Mouse (Mus musculus) midbrain, embryonic 16.5 days (tissue): ENCODE results near the gene Etnk2. TPM values are rescaled to one million over a fixed set of nuclear protein-coding genes. Genes with fewer than 3 reads are reported as not detected.
A peak's percentile ranks its signal among the peaks of the same experiment; 100 is the strongest.

Source experiments
- ATAC-seq: fragments of 200-750 bp; cut with Nextera tagmentation; 2 replicates; pipeline ENCODE4 v1.8.0; 2017; ENCODE audit warnings: moderate TSS enrichment
- H3K27ac ChIP-seq: fragments of 300-500 bp; sonication (generic); 2 replicates; pipeline ENCODE4 v1.5.1; 2014; ENCODE audit warnings: mild to moderate bottlenecking, low read length, mixed read lengths
- H3K27me3 ChIP-seq: fragments of 300-500 bp; sonication (generic); 2 replicates; pipeline ENCODE4 v1.6.1; 2014; ENCODE audit warnings: low read depth, low read length, mixed read lengths; ENCODE audit not compliant: control insufficient read depth, insufficient read depth
- H3K36me3 ChIP-seq: fragments of 300-500 bp; sonication (generic); 2 replicates; pipeline ENCODE4 v1.6.1; 2014; ENCODE audit warnings: mild to moderate bottlenecking, low read length, moderate library complexity, mixed read lengths; ENCODE audit not compliant: control insufficient read depth, insufficient read depth
- H3K4me1 ChIP-seq: fragments of 300-500 bp; sonication (generic); 2 replicates; pipeline ENCODE4 v1.6.1; 2014; ENCODE audit warnings: mild to moderate bottlenecking, low read length, mixed read lengths; ENCODE audit not compliant: control insufficient read depth, insufficient read depth
- H3K4me2 ChIP-seq: fragments of 300-500 bp; sonication (generic); 2 replicates; pipeline ENCODE4 v1.6.1; 2014; ENCODE audit warnings: mild to moderate bottlenecking, low read length, mixed read lengths
- H3K4me3 ChIP-seq: fragments of 300-500 bp; sonication (generic); 2 replicates; pipeline ENCODE4 v1.5.1; 2014; ENCODE audit warnings: low read depth, mild to moderate bottlenecking, low read length, moderate library complexity, mixed read lengths
- H3K9ac ChIP-seq: fragments of 300-500 bp; sonication (generic); 2 replicates; pipeline ENCODE4 v1.6.1; 2014; ENCODE audit warnings: low read depth, low read length, mixed read lengths
- H3K9me3 ChIP-seq: fragments of 300-500 bp; sonication (generic); replicated peaks from 2 replicates; pipeline ENCODE4 v1.6.1; 2014; ENCODE audit warnings: mild to moderate bottlenecking, low read length, mixed read lengths; ENCODE audit not compliant: control insufficient read depth, poor library complexity, severe bottlenecking
- WGBS: fragments of 180-500 bp; shearing (Covaris S2); extraction: QIAGEN DNeasy Blood & Tissue Kit; methylation state at CpG from one replicate; pipeline ENCODE4 v1.1.7; 2014; 5-methylcytosine and 5-hydroxymethylcytosine counted together
- polyA plus RNA-seq: library from polyadenylated mRNA; unstranded; fragments of >200 nt; fragmentation: Nextera tagmentation; extraction: Ambion mirVana; gene quantifications from 2 replicates; pipeline ENCODE4 v1.2.1, GENCODE M21; 2015

Gene Etnk2
- polyA plus RNA-seq, 1 experiment from 2014 or later: 26.5 TPM

DNA sequence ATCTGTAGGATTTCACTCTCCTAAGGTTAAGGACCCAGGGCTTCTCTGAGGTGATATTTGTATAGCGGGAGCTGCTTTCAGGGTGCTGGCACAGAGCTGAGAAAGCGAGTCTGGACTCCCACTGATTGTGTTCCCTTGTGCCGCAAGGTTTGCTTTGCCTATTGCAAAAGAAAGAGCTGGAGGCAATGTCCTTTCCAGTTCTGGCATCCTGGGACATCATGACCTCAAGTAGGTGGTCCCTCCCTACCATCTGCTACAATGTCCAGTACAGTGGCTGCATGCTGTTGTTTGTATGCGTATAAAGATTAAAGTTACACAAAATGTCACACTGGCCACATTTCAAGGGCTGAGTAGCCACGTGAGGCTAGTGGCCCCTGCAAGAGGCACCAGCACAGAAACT, 1.3 kb upstream of the Etnk2 start:
- Histone ChIP-seq H3K9me3 (no peaks in the 10 kb centered on the region), H3K27ac (no peak overlapping the region), H3K4me3 (no peak overlapping the region), H3K4me1 (peaks cover 5% of the 10 kb centered on the region; the same call in 1 of the 2 replicates), H3K27me3 (no peaks in the 10 kb centered on the region; the same call in 1 of the 2 replicates), H3K4me2 (no peak overlapping the region), H3K36me3 (no peaks in the 10 kb centered on the region), H3K9ac (no peak overlapping the region)
- WGBS: 90% methylated on average over 5 of the region's 5 CpGs
- ATAC-seq: no peak

DNA sequence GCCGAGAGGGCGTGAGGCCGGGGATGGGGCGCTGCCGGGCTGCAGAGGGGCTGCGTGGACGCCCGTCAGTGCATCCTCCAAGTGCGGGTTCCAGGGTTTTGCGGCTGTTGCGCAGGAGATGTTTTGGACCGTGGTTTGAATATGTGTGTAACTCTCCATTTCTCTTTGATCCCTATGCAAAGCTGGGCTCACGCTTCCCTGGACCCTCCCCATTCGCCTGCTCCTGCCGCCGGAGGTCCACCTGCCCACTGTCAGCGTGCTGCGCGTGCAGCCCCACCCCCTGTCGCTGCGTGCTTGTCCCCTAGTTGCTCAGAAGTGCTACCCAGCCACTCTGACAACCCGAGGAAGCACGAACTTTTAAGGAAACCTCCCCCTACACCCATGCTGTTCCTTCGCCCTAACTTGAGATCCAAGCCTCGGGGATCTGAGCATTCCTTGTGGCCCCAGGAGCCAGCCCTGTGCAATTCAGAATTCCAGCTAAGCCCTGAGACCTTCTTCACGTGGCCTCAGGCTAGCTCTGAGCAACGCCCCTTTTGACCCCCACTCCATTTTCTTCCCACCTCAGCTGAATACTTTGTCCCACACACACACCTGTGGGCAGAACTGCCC, 754 bp downstream of the Etnk2 start:
- Histone ChIP-seq H3K27ac (peak overlapping the region; percentile 50), H3K9ac (peak overlapping the region; percentile 80), H3K4me3 (peak overlapping the region; percentile 59), H3K36me3 (no peaks in the 10 kb centered on the region), H3K9me3 (no peaks in the 10 kb centered on the region), H3K4me2 (peak overlapping the region; percentile 68), H3K27me3 (no peaks in the 10 kb centered on the region; the same call in 1 of the 2 replicates), H3K4me1 (peaks cover 7% of the 10 kb centered on the region; the same call in 1 of the 2 replicates)
- peak; percentile 52 for ATAC-seq
- under 1% methylated on average over 27 of the region's 27 CpGs for WGBS

DNA sequence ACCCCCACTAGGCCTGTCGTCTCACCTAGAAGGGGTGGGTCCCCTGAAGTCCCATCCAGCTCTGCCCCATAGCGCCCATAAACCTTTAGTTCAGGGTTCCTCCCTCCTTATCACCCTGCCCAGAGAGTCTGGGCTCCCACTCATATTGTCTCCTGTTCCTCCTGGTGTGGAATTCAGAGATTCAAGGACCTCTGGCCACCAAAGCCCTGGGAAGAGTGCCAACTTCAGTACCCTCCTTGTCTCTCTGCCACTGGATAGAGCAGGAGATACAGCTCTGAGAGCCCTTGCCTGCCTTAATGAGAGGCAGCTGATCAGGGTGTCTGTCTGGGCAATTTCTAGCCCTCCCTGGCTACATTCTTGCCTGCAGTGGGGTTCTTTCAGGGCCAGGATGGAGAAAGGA, 1.5 kb downstream of the Etnk2 start:
- no peak overlapping the region; the same call in 1 of the 2 replicates for H3K4me2 ChIP-seq
- no peak overlapping the region for H3K9ac ChIP-seq
- no peaks in the 10 kb centered on the region for H3K9me3 ChIP-seq
- H3K27me3 ChIP-seq: no peaks in the 10 kb centered on the region; the same call in 1 of the 2 replicates
- H3K4me3 ChIP-seq: no peak overlapping the region
- H3K4me1 ChIP-seq: peaks cover 7% of the 10 kb centered on the region; the same call in 1 of the 2 replicates
- no peaks in the 10 kb centered on the region for H3K36me3 ChIP-seq
- ATAC-seq: no peak
- H3K27ac ChIP-seq: no peak overlapping the region
- 46% methylated on average over 2 of the region's 2 CpGs for WGBS

DNA sequence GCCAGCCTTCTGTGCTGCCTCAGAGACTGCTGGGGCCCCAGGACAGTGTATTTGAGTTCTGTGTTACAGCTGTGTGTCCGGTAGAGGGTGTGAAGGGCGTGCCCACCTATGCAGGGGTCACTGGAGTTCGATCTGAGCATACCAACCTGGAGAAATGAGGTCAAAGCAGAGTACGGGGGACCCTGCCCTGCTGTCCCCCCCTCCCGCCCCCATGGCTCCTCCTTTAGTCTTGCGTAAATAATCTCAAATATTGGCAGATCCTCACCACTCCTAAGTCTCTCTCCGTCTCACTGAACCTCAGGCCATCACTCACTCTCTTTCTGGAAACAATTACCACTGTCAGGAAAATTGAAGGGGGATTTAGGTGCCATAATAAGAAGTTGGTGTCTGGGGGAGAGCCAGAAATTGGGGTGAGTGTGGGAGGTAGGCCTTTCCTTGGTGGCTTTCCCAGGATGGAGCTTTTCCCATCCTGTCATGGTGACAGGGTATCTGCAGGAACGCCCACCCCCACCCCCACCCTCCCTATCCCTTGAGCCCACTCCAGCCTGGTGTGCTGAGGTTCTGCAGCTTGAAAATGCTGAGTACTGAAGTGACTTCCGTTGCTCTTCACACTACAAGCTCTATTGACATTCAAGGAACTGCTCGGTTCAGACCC, 3.7 kb downstream of the Etnk2 start:
- WGBS: 56% methylated on average over 10 of the region's 10 CpGs
- H3K27ac ChIP-seq: no peak overlapping the region
- peaks cover 7% of the 10 kb centered on the region; the same call in 1 of the 2 replicates for H3K4me1 ChIP-seq
- H3K4me3 ChIP-seq: no peak overlapping the region
- no peak for ATAC-seq
- no peak overlapping the region for H3K9ac ChIP-seq
- H3K4me2 ChIP-seq: no peak overlapping the region
- H3K9me3 ChIP-seq: no peaks in the 10 kb centered on the region
- no peaks in the 10 kb centered on the region; the same call in 1 of the 2 replicates for H3K27me3 ChIP-seq
- H3K36me3 ChIP-seq: no peaks in the 10 kb centered on the region

DNA sequence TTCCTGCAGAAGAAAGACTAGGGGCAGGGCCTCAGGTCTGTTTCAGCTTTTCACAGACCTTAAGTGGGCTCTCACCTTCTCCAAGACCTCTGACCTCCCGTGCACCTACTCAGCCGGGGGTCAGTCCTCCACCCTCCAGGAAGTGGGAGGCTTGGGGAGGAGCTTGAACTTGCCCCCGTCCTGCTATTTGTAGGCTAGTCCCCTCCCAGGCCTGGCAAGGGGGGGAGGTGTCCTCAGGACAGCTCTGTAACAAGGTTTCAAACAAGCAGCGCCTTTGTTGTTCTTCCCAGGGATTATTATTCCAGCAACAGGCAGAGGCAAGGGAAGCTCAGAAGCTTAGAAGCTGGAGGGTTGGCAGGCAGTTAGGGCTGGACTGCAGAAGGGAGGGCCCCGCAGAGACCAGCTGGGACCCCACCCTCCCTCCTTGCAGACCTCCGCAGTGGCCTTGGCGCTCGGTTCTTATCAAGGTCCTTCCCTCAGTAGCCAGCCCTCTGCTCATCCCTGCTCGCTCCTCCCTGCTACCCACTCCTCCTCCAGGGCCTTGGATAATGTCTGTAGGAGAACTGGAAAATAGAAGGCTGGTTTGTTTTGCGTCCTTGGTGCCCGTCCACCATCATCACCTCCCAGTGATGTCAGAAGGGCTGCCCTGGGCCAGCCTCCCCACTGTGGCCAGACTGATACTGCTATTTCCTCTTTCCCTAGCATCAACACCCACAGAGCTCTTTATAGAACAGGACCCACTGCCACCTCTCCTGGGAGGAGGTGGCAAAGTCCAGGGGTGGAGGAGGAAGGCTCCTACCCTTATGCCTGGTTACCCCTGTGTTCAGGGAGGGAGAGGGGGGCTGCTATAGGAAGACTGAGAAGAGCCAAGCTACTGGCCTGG, 4.5 kb downstream of the Etnk2 start:
- Histone ChIP-seq H3K4me2 (no peak overlapping the region), H3K4me3 (no peak overlapping the region), H3K9ac (no peak overlapping the region), H3K36me3 (no peaks in the 10 kb centered on the region), H3K9me3 (no peaks in the 10 kb centered on the region), H3K27me3 (no peaks in the 10 kb centered on the region; the same call in 1 of the 2 replicates), H3K27ac (no peak overlapping the region), H3K4me1 (peaks cover 7% of the 10 kb centered on the region; the same call in 1 of the 2 replicates)
- ATAC-seq: no peak
- WGBS: 8% methylated on average over 8 of the region's 11 CpGs

DNA sequence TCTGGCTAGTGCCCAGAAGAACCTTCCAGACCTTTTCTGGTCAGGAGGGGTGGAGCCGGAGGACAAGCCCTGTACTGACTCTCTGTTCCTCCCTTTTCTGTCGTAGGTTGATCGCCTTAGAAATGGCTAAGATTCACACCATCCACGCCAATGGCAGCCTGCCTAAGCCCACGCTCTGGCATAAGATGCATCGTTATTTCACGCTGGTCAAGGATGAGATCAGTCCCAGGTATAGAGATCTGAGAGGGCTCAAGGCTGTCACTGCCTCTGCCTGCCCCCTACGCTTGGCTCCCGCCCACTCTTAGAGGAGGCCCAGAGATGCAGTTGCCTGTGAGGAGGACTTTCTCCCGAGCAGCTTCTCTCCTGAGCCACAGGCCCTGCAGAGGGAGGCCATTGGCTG, 5.3 kb downstream of the Etnk2 start:
- 63% methylated on average over 10 of the region's 10 CpGs for WGBS
- Histone ChIP-seq H3K9me3 (no peaks in the 10 kb centered on the region), H3K27me3 (no peaks in the 10 kb centered on the region; the same call in 1 of the 2 replicates), H3K4me3 (no peak overlapping the region), H3K36me3 (no peaks in the 10 kb centered on the region), H3K9ac (no peak overlapping the region), H3K4me1 (peaks cover 7% of the 10 kb centered on the region; the same call in 1 of the 2 replicates), H3K4me2 (no peak overlapping the region), H3K27ac (no peak overlapping the region)
- ATAC-seq: no peak

DNA sequence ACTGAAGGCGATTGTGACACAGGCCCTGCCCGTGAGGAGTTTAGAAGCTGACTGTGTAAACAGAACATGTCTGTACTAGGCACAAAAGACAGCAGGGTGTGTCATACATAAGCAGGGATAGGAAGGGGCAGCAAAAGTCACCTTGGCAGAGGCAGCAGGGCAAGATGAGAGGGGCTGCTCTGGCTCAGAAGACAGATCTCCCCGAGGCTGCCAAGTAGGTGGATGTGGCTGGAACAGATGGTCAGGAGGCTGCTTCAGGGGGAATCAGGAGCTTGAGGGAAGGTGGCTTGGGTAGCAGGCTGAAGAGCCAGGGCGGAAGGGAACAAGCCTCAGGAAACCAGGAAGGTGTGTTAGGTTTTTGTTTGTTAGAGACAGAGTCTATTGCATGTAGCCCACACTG, 7.0 kb downstream of the Etnk2 start:
- Histone ChIP-seq H3K36me3 (no peaks in the 10 kb centered on the region), H3K4me2 (no peak overlapping the region), H3K4me3 (no peak overlapping the region), H3K27me3 (no peaks in the 10 kb centered on the region; the same call in 1 of the 2 replicates), H3K4me1 (0 out of 2 replicates have a peak, but pooled peaks cover 2% of the 10 kb centered on the region), H3K9ac (no peak overlapping the region), H3K9me3 (no peaks in the 10 kb centered on the region), H3K27ac (no peak overlapping the region)
- 79% methylated on average over 4 of the region's 4 CpGs for WGBS
- no peak for ATAC-seq

DNA sequence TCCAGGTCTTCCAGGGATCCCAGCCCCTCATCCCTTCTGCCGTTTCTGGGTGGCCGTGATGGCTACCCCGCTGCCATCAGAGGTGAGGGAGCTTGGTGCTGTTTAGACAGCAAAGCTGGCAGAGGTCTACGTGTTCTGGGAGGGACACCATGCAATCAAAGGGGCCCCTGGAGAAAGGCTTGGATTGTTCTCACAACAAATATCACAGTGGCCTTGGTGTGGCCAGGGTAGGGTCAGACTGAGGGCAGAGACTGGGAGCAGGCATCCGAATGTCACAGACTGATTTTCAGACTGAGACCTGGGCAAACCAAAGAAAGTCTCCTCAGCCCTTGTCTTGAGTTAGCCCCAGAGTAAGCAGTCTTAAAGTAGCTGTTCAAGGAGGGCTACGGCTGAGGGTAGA, 8.1 kb downstream of the Etnk2 start:
- Histone ChIP-seq H3K4me3 (no peak overlapping the region), H3K27me3 (no peaks in the 10 kb centered on the region; the same call in 1 of the 2 replicates), H3K4me2 (no peak overlapping the region), H3K9me3 (no peaks in the 10 kb centered on the region), H3K9ac (no peak overlapping the region), H3K36me3 (no peaks in the 10 kb centered on the region), H3K27ac (no peak overlapping the region), H3K4me1 (0 out of 2 replicates have a peak, but pooled peaks cover 2% of the 10 kb centered on the region)
- ATAC-seq: no peak
- WGBS: 90% methylated on average over 6 of the region's 6 CpGs
